Mouse (Mus musculus) layer of hippocampus, postnatal 25 days (tissue): ENCODE measurements around the gene Gm20481. TPM values are rescaled to one million over a fixed set of nuclear protein-coding genes. Genes with fewer than 3 reads are reported as not detected.
"Not testable (repeated sequence)": the region's sequence is repeated elsewhere in the genome, so short reads cannot be mapped to it uniquely, and the experiment has no call there.

Experiments used
- DNase-seq, 2 experiments: peaks; one replicate each; pipeline ENCODE4 v3.0.0; 2022; ENCODE audit warnings: mixed read lengths in 2 of 2, low spot score in 1 of 2; ENCODE audit errors: extremely low spot score in 1 of 2
- total RNA-seq, 2 experiments: library from RNA; stranded (reverse); gene quantifications; 2 replicates each; pipeline ENCODE4 v1.2.3; 2021

Gene Gm20481
- not detected for total RNA-seq

DNA sequence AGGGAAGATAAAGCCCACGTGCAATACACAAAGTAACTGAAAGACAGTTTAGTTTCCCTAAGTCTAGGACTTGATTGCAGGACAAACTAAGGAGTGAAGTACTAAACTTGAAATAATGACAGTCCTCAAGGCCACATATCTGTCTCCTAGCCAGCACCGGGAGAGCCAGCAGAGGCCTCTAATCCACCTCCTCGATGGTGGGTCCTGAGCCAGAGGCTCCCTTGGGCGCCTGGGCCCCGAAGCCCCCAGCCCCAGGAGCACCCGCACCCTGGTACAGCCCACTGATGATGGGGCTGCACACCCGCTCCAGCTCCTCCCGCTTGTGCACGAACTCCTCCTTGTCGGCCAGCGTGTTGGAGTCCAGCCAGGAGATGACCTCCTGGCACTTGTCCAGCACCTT lies at the start of gene Gm20481:
TSS of gene Gm20481 (plus strand) at position 91 of the 400 bp plus-strand sequence.
- DNase-seq = not testable (repeated sequence)

DNA sequence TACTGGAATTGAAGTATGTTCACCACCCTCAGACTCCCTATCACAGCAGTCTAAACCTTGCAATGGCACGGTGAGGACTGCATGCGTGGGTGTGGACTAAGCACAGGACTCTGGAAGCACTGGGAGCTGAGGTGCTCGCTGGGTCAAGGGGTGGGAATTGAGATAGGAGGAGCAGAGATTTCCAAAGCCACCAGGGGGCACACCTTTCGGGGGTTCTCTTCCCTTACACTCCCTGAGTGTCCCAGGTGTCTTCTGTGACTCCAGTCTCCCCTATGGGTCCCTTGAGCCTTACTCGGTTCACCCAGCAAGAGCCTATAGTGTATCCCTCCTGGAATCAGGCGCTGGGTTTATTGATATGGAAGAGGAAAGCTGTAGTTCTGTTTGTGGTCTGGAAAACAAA lies 46.8 kb upstream of the Gm20481 start:
- no peak for DNase-seq

DNA sequence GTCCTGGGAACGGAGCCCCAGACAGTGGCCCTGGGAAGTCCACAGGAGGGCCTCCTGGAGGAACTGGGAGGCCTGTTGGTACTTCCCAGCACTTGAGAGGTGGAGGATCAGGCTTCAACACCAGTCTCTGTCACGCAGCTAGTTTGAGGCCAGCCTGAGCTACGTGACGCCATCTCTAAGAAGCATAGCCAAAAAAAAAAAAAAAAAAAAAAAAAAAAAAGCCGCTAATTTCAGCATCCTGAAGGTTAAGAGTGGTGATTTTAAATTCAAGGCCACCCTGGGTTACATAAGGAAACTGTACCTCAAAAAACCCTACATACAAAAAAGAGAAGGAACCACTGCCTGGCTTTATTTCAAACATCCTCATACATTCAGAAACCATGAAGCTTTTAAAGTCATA lies 45.5 kb upstream of the Gm20481 start:
- no peak for DNase-seq

DNA sequence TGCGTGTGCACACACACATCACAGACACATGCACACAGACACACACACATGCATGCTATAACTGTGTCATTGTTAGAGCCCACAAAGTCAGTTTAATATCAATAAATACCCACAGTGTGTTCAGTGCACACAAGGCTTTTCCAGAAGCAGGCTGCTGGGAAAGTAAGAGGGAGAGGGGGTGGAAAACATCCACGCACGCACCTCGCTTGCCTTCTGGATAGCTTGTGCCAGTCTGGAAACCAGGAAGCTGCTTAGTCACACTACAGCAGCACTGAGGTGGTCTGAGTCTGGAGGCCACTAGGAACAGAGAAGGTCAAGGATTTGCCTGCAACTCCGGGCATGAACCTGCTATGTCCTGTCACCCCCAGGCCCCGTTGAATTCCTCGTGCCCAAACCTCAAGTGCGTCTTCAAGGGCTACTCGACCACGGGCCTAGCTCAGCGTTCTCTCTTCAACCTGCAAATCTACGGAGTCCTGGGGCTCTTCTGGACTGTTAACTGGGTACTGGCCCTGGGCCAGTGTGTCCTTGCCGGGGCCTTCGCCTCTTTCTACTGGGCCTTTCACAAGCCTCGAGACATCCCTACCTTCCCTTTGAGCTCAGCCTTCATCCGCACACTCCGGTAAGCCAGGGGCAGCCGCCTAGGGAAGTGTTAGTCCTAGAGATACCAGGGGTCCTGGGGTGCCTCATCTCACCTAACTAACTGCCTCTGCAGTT lies 42.2 kb upstream of the Gm20481 start:
- DNase-seq = no peak

DNA sequence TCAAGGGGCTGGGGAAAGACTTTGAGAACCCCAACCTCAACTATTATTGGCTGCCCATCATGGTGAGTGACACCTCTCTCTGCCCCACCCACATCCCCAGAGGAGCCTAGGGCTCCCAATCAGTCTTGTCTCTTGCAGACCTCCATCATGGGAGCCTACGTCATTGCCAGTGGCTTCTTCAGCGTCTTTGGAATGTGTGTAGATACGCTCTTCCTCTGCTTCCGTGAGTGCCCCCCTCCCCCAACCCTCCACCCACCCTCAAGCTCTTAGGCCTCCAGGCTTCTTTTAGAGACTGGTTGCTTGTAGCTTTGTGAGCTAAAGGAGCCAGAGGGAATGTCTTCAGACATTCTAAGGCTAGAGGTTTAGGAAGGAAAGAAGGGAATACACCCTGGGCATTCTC lies 40.9 kb upstream of the Gm20481 start:
- no peak for DNase-seq

DNA sequence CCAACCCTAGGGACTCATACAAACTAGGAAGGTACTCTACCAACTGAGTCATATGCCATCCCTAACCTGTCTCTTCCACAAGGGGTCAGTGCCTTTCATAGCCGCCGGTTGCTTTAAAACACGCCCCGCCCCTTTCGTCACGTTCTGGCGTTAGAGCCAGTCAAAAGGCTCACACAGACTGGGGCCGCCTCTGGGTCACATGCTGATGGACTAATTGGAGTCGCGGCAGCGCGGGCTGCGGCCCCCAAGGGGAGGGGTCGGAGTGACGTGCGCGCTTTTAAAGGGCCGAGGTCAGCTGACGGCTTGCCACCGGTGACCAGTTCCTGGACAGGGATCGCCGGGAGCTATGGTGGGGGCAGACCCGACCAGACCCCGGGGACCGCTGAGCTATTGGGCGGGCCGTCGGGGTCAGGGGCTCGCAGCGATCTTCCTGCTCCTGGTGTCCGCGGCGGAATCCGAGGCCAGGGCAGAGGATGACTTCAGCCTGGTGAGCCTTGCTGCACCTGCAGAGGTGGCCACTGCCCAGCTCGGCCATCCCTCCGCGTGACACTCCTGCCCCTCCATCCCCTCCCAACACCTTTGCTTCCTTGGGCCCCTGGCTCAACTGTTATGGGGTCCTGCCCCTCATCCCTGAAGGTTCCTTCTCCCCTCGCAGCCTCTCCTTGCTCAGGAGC lies 38.5 kb upstream of the Gm20481 start, which contains the start of gene Neu1:
TSS of gene Neu1 (plus strand) at position 193 of the 674 bp plus-strand sequence.
- DNase-seq = peak; percentile 90 to 95

DNA sequence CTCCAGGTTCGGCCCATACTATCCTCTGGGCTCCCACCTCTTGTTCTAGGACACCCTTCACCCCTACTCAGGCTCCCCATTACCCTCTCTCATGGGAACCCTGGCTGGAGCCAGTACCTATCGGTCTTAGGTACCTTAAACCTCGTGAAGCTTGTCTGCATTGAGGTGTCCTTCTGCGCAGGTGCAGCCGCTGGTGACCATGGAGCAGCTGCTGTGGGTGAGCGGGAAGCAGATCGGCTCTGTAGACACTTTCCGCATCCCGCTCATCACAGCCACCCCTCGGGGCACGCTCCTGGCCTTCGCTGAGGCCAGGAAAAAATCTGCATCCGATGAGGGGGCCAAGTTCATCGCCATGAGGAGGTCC lies 38.0 kb upstream of the Gm20481 start:
- no peak for DNase-seq

DNA sequence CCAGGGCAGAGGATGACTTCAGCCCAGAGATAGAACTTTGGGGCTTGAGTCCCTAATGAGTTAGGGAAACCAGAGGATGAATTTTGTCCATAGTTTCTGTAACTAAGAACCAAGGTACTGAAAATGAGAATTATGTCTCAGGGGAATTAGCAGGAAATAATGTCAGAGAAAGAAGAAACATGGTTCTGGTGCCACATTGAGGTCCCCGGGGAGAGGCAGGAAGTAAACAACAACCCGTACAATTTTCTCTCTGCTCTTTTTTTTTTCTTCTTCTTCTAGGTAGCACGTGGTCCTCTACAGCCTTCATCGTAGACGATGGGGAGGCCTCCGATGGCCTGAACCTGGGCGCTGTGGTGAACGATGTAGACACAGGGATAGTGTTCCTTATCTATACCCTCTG lies 37.4 kb upstream of the Gm20481 start:
- DNase-seq = no peak

DNA sequence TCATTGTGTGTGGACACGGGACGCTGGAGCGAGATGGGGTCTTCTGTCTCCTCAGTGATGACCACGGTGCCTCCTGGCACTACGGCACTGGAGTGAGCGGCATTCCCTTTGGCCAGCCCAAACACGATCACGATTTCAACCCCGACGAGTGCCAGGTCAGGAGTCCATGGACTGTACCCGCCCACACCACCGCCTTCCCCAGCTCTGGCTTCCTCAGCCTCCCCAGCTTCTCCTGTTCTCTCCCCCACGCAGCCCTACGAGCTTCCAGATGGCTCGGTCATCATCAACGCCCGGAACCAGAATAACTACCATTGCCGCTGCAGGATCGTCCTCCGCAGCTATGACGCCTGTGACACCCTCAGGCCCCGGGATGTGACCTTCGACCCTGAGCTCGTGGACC lies 35.7 kb upstream of the Gm20481 start:
- DNase-seq = no peak

DNA sequence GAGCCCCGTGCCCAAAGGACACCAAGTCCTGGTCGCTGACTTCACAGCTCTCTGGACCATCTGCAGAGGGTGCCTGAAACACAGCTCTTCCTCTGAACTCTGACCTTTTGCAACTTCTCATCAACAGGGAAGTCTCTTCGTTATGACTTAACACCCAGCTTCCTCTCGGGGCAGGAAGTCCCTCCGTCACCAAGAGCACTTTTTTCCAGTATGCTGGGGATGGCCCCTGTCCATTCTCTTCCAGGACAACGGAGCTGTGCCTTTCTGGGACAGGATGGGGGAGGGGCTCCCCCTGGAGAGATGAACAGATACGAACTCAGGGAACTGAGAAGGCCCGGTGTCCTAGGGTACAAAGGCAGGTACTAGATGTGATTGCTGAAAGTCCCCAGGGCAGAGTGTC lies 34.9 kb upstream of the Gm20481 start:
- DNase-seq = no peak

DNA sequence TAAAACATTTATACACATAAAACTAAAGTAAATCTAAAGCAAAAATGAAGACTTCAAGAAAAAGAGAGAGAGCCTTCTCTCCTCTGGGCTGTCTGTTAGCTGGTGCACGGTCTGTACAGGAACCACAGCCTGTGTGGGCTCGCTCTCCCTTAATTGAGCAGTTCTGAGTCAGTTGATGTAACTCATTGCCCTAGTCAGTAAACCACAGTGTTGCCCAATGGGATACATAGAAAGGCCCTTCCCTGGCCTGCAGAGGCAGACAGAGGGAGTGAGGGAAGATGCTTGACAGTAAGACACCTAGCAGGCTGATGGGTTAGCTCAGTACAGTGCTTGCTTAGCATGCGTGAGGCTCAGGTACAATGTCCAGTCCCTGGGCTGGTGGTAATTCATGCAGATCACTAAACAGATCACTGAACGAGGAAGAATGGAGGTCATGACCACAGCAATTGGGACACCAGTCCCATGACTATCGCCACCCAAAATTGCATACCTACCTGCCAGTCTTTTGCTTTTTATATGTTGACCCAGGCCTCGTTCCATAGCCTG lies 31.7 kb upstream of the Gm20481 start:
- DNase-seq = no peak

DNA sequence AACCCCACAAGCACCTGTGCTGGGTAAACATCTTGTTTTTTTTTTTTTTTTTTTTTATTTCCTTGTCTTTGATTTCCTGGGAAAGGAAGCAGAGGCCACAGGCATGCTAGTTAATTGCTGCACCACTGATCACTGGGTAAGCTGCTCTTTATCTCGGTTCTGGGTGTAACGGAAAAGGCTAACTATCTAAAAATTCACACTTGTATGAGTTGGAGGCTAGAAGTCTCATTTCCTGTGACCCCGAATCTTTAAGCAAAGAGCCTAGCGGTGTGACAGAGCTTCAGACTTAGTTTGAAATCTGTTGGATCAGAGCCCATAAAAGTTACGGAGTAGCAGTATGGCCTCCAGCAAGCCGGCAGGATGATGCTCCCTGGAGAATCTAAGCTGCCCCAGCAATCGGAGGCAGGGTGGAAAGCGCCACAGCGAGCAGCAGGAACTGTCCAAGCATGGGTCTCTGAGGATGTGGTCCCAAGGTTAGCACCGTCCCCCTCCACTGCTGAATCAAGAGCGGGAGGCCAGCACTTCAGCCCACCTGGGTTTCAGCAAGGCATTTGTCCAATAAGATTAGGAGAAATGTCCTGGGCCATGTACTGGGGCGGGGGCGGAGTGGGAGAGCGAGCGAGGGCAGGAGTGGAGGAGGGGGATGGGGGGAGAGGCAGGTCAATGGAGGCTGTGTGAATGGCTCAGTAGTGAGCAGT lies 28.2 kb upstream of the Gm20481 start:
- no peak for DNase-seq

DNA sequence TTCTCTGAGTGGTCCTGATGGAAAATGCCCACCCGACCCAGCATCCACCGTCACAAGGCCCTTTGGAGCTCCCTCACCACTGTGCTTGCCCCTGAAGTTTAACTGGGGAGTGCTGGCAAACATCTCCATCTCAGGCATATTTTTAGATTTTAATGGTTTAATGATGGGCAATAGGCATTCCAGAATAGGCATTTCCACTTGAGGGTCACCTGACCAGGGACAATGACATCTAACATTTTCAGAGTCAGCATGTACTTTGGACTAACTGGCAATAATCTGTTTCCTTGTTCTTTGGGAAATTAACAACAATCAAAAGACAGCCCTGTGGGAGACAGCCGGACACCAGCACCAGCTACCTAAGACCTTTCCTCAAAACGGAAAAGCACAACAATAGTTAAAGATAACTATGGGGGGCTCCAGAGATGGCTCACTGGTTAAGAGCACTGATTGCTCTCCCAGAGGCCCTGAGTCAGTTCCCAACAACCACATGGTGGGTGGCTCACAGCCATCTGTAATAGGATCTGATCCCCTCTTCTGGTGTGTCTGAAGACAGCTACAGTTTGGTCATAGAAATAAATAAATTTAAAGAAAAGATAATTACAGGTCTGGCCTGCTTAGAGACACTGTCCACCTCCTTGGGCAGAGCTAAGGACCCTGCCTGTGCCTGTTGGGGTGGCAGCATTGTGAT lies 26.4 kb upstream of the Gm20481 start:
- DNase-seq = no peak

DNA sequence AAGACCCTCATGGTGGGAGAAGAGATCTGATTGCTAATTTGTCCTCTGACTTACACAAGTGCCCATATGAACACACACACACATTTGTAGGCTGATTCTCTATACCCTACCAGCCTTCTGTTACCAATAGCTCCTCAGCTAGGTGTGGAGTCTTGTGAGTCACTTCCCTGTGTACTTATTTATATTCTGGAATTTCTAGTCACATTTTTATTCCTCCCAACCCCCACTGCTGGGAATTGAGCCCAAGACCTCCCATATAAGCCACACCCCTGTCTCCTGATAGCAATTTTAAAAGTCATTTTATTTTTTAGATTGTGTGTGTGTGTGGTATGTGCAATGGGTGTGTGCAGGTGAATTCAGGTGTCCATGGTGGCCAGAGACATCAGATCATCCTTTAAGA lies 25.4 kb upstream of the Gm20481 start:
- no peak for DNase-seq

DNA sequence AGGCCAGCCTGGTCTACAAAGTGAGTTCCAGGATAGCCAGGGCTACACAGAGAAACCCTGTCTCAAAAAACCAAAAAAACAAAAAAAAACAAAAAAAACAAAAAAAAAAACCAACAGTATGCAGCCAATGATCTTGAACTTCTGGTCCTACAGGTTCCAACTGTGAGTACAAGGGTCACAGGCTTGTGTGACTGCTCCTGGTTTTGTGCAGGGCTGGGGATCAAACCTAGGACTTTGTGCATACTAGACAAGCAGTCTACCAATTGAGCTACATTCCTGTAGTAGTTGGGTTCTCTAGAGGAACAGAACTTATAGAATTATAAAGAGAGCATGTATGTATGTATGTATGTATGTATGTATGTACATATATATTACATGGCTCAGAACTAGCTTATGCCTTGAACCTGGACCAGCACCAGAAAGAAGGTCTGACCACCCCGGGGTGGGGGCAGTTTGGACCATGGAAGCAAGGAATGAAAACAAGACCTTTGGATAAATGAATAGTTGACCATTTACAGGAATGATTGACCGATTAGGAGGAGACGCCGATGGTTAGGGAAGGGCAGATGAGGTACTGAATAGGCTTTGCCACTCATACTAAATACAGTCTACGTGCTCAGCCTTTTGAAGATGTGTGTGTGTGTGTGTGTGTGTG lies 23.1 kb upstream of the Gm20481 start:
- DNase-seq = no peak

DNA sequence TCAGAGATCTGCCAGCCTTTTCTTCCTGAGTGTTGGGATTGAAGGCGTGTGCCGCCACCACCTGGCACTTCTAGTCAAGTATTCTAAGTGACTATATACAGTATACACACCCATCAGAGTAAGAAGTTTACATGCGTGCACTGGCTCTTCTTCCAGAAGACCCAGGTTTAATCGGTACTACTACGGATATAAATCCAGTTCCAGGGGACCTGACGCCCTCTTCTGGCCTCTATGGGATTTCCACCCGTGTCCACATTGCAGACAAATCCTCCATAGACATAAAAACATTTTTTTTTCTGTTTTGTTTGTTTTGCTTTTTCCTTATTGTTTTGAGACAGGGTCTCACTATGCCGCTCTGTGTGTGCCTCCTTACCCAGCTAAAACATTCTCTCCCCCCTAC lies 22.1 kb upstream of the Gm20481 start:
- no peak for DNase-seq

DNA sequence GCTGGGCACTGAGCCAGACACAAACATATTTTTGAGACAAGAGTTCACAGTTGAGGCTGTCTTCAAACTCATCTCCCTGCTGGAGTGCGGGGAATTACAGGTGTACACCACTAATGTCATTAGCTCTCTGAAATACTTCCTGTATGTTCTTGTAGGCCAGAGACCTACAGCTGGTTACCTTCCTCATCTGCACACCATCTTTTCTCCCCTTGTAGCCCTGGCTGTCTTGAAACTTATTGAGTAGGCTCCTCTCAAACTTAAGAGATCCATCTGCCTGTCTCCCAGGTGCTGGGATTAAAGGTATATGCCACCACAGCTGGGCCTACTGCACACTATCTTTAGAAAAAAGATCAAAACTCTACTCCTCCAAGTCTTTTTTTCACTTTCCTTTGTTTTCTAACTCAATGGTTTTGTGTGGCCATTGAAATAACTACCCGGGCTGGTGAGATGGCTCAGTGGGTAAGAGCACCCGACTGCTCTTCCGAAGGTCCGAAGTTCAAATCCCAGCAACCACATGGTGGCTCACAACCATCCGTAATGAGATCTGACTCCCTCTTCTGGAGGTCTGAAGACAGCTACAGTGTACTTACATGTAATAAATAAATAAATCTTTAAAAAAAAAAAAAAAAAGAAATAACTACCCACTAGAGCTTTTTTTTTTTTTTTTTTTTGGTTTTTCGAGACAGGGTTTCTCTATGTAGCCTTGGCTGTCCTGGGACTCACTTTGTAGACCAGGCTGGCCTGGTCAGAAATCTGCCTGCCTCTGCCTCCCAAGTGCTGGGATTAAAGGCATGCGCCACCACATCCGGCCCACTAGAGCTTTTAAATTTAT lies 20.8 kb upstream of the Gm20481 start:
- not testable (repeated sequence) for DNase-seq

DNA sequence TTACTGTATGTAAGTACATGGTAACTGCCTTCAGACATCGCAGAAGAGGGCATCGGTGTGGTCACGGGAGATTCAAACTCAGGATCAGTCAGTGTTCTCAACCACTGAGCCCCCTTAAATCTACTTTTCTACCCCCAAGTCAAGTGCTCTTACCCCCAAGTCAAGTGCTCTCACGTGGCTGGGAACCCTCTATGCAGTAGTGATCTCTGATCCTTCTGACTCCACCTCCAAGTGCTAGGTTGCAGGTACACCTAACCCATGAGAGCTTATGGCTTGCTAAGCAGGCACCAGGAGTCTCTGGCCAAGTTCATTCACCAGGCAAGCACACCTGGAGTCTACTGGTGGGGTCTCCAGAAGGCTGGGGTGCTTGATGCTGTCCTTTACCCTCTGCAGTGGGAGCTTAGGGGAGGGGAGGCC lies 20.2 kb upstream of the Gm20481 start:
- DNase-seq = no peak
